Mouse (Mus musculus) adrenal gland, postnatal 14 days (tissue): ENCODE data around the gene Khsrp. TPM values are rescaled to one million over a fixed set of nuclear protein-coding genes. Genes with fewer than 3 reads are reported as not detected.

Experiments used
- DNase-seq: peaks from one replicate; pipeline ENCODE4 v3.0.0; 2021; ENCODE audit warnings: mixed read lengths
- total RNA-seq: library from RNA; stranded (reverse); gene quantifications from 2 replicates; pipeline ENCODE4 v1.2.3, GENCODE M21; 2021

Gene Khsrp
- total RNA-seq, 1 experiment from 2014 or later = 90.2 TPM

GRCm38 (mm10) chr17:56988921-56989430 lies 42.3 kb downstream of the Khsrp start:
- peak; percentile 1 for DNase-seq

DNA sequence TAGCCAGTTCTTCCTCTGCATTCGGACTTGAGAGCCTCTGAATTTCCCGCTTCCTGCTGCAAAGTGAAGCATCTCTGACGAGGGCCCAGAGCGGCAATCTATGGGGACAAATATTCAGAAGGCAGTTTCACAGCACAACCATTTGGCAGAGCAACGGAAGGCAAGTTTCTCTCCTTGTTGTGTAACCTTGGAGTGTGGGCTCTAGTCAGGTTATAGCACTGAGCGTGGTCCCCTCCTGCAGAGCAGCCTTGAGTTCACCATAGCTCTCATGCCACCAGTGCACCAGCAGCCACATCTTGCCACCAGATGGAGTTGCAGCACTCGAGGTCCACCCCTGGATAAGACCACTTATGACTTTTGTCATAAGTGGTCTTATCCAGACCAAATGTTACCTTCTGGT lies 42.9 kb downstream of the Khsrp start:
- peak; percentile 6 for DNase-seq

DNA sequence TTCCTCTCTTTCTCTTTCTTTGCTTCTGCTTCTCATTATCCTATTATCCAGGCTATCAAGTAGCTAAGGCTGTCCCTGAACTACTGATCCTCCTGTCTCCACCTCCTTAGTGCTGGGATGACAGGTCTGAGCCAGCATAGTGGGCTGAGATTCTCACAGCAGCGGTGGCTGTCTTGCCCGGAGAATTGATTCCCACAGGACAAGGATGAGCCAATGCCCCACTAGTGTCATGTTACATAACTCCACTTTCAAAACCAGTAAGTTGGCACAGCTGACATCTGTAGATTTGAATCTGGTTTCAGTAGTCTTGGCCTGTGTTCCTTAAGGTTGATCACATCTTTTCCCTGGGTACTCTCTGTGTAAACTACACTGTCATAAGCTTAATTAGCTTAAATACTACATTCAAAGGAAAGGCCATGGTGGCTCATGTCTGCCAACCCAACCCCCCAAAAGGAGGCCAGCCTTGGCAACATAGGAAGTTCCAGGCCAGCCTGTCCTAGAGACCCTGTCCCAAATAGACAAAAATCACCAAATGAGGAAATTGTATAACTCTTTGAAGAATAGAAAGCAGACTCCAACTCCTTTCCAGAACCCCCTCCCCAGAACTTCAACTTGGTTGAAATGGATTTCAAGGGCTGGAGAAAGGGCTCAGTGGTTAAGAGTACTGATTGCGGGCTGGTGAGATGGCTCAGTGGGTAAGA lies 45.1 kb downstream of the Khsrp start:
- DNase-seq = peak; percentile 2

DNA sequence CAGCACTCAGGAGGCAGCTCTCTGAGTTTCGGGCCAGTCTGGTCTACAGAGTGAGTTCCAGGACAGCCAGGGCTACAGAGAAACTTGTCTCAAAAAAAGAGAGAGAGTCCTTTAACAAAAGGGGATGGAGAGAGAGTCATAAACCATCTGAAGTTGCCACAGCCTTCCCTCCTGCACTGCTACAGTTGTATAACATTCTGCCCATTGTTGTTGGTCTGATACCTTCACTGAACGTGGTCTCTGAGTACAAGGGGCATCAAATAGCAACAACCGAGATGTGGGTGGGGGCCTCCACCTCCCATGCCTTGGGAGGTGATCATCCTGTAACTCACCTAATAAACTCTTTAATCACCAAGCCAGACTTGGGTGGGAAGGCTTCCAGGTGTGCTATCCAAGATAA lies 45.7 kb downstream of the Khsrp start:
- DNase-seq = no peak

DNA sequence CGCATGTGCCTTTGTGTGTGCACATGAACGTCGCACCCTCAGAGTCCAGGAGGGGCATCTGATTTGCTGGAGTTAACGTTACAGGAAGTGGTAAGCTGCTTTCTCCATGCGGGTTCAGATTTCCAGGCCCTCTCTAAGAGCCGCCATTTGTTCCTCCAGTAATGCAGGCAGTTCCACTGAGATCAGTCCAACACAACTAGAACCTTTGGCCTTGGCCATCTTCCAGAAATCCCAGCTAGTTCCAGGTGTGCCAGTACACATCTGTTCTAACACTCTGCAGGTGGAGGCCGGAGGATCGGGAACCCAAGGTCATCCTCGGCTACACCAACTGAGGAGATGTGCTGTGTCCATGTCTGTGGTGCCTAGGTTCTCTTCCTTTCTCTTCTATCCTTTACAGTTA lies 46.4 kb downstream of the Khsrp start:
- peak; percentile 1 for DNase-seq

DNA sequence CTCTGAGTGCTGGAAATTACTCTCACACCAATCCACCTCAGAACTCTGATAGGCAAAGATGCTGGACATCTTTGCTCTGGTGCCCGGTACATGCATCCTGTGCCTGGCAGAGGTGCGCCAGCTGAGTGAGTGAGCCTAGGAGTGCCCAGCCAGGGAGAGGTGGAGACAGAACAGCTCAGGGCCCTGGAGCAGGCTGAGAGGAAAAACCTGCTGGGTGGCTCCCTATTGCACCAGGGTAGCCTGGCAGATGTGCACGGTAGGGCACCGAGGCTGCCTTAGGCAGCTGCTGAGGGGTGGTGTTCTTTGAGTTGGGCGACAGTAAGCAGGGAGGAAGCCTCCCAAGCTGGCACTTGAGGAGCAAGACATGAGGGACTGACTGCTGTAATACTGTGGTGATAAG lies 49.3 kb downstream of the Khsrp start, which contains the start of gene Acer1:
Gene Acer1, minus strand, starts transcription at position 114 of the 400 bp plus-strand sequence.
- peak; percentile 2 for DNase-seq

DNA sequence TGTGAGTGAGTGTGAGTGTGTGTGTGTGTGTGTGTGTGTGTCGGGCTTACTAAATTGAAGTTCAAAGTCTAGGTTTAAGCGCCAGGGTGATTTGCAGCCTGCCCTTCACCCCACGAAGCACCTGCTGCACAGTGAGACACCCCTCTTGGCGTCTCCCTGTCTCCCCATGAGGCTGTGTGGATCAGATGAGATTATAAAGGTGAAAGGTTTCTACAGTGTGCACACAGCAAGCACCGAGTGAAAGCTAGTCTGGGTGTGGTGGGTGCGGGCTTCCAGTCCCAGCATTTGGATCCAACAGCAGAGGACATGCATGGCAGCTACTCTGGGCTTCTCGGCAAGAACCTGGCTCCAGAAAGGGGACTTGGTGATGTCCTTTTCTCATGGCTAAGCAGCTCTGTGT lies 50.3 kb downstream of the Khsrp start:
- DNase-seq = peak; percentile 1

GRCm38 (mm10) chr17:56979524-56979923 lies 51.8 kb downstream of the Khsrp start:
- DNase-seq = no peak

DNA sequence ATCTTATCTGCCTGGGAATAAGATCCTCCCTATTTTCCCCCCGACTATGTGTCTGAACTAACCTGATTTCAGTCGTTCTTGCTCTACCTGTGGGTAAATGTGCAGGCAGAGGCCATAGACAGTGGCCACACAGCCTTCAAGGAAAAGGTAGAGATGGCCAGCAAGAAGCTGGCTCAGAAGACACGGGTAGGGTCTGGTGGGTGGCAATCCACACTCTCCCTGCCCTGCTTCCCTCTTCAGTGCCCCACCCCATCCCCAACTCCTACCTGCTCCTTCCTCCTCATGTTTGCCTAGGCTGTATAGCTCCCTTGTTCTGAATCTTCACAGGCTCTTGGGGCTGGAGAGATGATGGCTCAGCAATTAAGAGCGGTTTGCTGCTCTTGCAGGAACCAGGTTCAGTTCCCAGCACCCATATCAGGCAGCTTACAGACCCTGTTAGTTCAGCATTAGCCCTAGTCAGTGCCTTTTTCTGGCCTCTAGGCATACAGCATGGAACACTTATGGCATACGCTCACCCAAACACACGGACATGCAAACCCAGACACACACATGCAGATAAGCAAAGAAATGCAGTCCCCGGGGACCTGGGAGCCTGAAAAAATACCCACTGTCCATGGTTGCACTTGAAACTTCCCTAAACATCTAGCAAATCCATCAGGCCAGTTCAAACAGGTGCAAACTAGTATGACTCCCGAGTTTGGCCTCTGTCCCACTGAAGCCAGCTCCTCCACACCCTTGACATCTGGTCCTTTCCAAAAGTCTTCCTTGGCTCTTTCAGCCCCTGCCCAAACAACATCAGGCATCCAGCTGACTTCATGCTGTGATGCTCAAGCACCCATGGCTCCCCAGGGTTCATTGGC lies 54.6 kb downstream of the Khsrp start:
- DNase-seq = no peak

DNA sequence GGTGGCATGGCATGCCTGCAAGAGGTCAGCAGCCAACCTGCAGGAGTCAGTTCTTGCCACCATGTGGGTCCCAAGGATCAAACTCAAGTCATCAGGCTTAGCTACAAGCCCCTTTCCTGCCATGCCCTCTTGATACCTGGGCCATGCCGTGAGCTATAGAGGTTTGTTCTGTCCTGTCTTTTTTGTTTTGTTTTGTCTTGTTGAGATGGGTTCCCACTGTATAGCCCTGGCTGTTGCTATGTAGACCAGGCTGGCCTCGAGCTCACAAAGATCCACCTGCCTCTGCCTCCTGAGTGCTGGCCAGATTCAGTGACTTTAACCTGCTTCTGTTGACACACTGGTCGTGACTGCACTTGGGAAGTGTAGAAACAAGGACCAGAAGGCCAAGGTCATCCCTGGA lies 55.9 kb downstream of the Khsrp start:
- DNase-seq = no peak

GRCm38 (mm10) chr17:56974708-56975240 lies 56.5 kb downstream of the Khsrp start:
- peak; percentile 41 for DNase-seq

GRCm38 (mm10) chr17:56973956-56974707 lies 57.2 kb downstream of the Khsrp start:
- DNase-seq = no peak

Other genes starting within 250 kb of the Khsrp start
- gene Rfx2, start 200.5 kb downstream of the Khsrp start, total RNA-seq = 5.9 and 6.0 TPM in 2 replicates
- gene Acsbg2, start 157.1 kb downstream of the Khsrp start, total RNA-seq = 0.44 and 0.64 TPM in 2 replicates
- 7.2 and 7.3 TPM in 2 replicates for gene 1700061G19Rik, start 156.0 kb downstream of the Khsrp start, total RNA-seq
- 29.0 and 33.6 TPM in 2 replicates for gene Mllt1, start 96.1 kb downstream of the Khsrp start, total RNA-seq
- not detected in 2 replicates for gene Acer1, start 49.4 kb downstream of the Khsrp start, total RNA-seq
- gene Clpp, start 41.2 kb downstream of the Khsrp start, total RNA-seq = 106 and 107 TPM in 2 replicates
- 65.6 and 67.0 TPM in 2 replicates for gene Alkbh7, start 34.2 kb downstream of the Khsrp start, total RNA-seq
- gene Pspn, start 31.5 kb downstream of the Khsrp start, total RNA-seq = 1.1 TPM in 1 of 2 replicates, not detected in the other
- gene Gtf2f1, start 20.2 kb downstream of the Khsrp start, total RNA-seq = 53.7 and 63.7 TPM in 2 replicates
- not detected in 2 replicates for gene Gm17949, start 20.1 kb downstream of the Khsrp start, total RNA-seq
- not detected in 2 replicates for gene Slc25a41, start 10.1 kb upstream of the Khsrp start, total RNA-seq
- gene Crb3, start 27.6 kb upstream of the Khsrp start, total RNA-seq = 0.38 and 1.4 TPM in 2 replicates
- 91.4 and 116 TPM in 2 replicates for gene Slc25a23, start 28.3 kb upstream of the Khsrp start, total RNA-seq
- gene Dennd1c, start 47.0 kb upstream of the Khsrp start, total RNA-seq = 1.7 and 9.7 TPM in 2 replicates
- gene Tubb4a, start 56.3 kb upstream of the Khsrp start, total RNA-seq = 6.4 and 12.3 TPM in 2 replicates
- gene Tnfsf9, start 73.8 kb upstream of the Khsrp start, total RNA-seq = 0.44 and 0.68 TPM in 2 replicates
- not detected in 2 replicates for gene Cd70, start 118.3 kb upstream of the Khsrp start, total RNA-seq
- 0.19 and 0.53 TPM in 2 replicates for gene Tnfsf14, start 162.7 kb upstream of the Khsrp start, total RNA-seq
- gene C3, start 196.6 kb upstream of the Khsrp start, total RNA-seq = 181 and 603 TPM in 2 replicates
- 54.2 and 56.4 TPM in 2 replicates for gene Gpr108, start 216.9 kb upstream of the Khsrp start, total RNA-seq
- 38.5 and 45.1 TPM in 2 replicates for gene Trip10, start 217.9 kb upstream of the Khsrp start, total RNA-seq
- gene Vav1, start 247.6 kb upstream of the Khsrp start, total RNA-seq = 2.8 and 9.7 TPM in 2 replicates